Mouse (Mus musculus) MEL (cell line): ENCODE data around the gene Ipcef1. TPM values are rescaled to one million over a fixed set of nuclear protein-coding genes. Genes with fewer than 3 reads are reported as not detected.

Experiments
- DNase-seq: peaks from one replicate; pipeline ENCODE4 v3.0.0; 2011; ENCODE audit warnings: low read depth, low spot score
- H3K27ac ChIP-seq: 2 replicates; pipeline ENCODE4 v1.5.1; 2012; ENCODE audit warnings: low read depth, mild to moderate bottlenecking, control low read depth, low read length, moderate library complexity; ENCODE audit not compliant: control insufficient read depth
- H3K27me3 ChIP-seq, 2 experiments: fragments of 150-350 bp in 1 of 2; sonication (generic) in 1 of 2; 2 replicates each; pipeline ENCODE4 v1.6.1; 2012; ENCODE audit warnings: low read length in 2 of 2, mild to moderate bottlenecking in 2 of 2, improper control_type of control experiment in 1 of 2, moderate library complexity in 1 of 2; ENCODE audit not compliant: insufficient read depth in 2 of 2, control insufficient read depth in 1 of 2
- H3K36me3 ChIP-seq, 2 experiments: 2 replicates each; pipeline ENCODE4 v1.6.1; 2012 to 2014; ENCODE audit warnings: low read length in 2 of 2, improper control_type of control experiment in 1 of 2, inconsistent platforms in 1 of 2, mild to moderate bottlenecking in 1 of 2; ENCODE audit not compliant: insufficient read depth in 2 of 2, control insufficient read depth in 1 of 2
- H3K4me1 ChIP-seq, 2 experiments: fragments of 150-350 bp in 1 of 2; sonication (generic) in 1 of 2; 2 replicates each; pipeline ENCODE4 v1.6.1; 2012; ENCODE audit warnings: low read length in 2 of 2, improper control_type of control experiment in 1 of 2, mild to moderate bottlenecking in 1 of 2; ENCODE audit not compliant: insufficient read depth in 2 of 2, control insufficient read depth in 1 of 2
- H3K4me3 ChIP-seq, 2 experiments: fragments of 150-350 bp in 1 of 2; sonication (generic) in 1 of 2; 2 replicates each; pipeline ENCODE4 v1.5.1; 2012; ENCODE audit warnings: low read depth in 2 of 2, low read length in 2 of 2, mild to moderate bottlenecking in 2 of 2, moderate library complexity in 2 of 2, control low read depth in 1 of 2, improper control_type of control experiment in 1 of 2; ENCODE audit not compliant: control insufficient read depth in 1 of 2, insufficient read depth in 1 of 2
- H3K79me2 ChIP-seq: 2 replicates; pipeline ENCODE4 v1.6.1; 2012; ENCODE audit warnings: mild to moderate bottlenecking, low read length, moderate library complexity; ENCODE audit not compliant: control insufficient read depth, poor library complexity, insufficient read depth
- H3K9ac ChIP-seq: 2 replicates; pipeline ENCODE4 v1.6.1; 2012; ENCODE audit warnings: low read depth, mild to moderate bottlenecking, control low read depth, low read length, moderate library complexity; ENCODE audit not compliant: control insufficient read depth, poor library complexity, severe bottlenecking
- H3K9me3 ChIP-seq: fragments of 150-350 bp; sonication (generic); replicated peaks from 2 replicates; pipeline ENCODE4 v1.6.1; 2012; ENCODE audit warnings: mild to moderate bottlenecking, low read length, improper control_type of control experiment, moderate library complexity; ENCODE audit not compliant: insufficient read depth
- BHLHE40 ChIP-seq: IDR thresholded peaks from 2 replicates; pipeline ENCODE4 v1.6.1; 2012; ENCODE audit warnings: low read depth, mild to moderate bottlenecking, inconsistent platforms, low read length, improper control_type of control experiment, borderline replicate concordance
- CHD1 ChIP-seq: IDR thresholded peaks from 2 replicates; pipeline ENCODE4 v1.6.1; 2012; ENCODE audit warnings: low read depth, mild to moderate bottlenecking, inconsistent platforms, low read length, improper control_type of control experiment
- CHD2 ChIP-seq: IDR thresholded peaks from 2 replicates; pipeline ENCODE4 v1.6.1; 2011; ENCODE audit warnings: low read length, improper control_type of control experiment
- GABPA ChIP-seq: IDR thresholded peaks from 2 replicates; pipeline ENCODE4 v1.6.1; 2012; ENCODE audit warnings: low read depth, mild to moderate bottlenecking, inconsistent platforms, low read length, improper control_type of control experiment, moderate library complexity
- GATA1 ChIP-seq: IDR thresholded peaks from 2 replicates; pipeline ENCODE4 v1.6.1; 2011; ENCODE audit warnings: low read depth, low read length, improper control_type of control experiment
- MAZ ChIP-seq: IDR thresholded peaks from 2 replicates; pipeline ENCODE4 v1.6.1; 2012; ENCODE audit warnings: low read depth, mild to moderate bottlenecking, inconsistent platforms, low read length, improper control_type of control experiment
- MEF2A ChIP-seq: IDR thresholded peaks from 2 replicates; pipeline ENCODE4 v1.6.1; 2014; ENCODE audit warnings: low read depth, mild to moderate bottlenecking, inconsistent platforms, low read length, improper control_type of control experiment; ENCODE audit not compliant: poor library complexity, insufficient replicate concordance, severe bottlenecking; ENCODE audit errors: extremely low read depth
- MYC ChIP-seq: IDR thresholded peaks from 2 replicates; pipeline ENCODE4 v1.6.1; 2011; ENCODE audit warnings: low read depth, mild to moderate bottlenecking, low read length, improper control_type of control experiment, moderate library complexity
- NELFE ChIP-seq: IDR thresholded peaks from 2 replicates; pipeline ENCODE4 v1.6.1; 2011; ENCODE audit warnings: low read depth, low read length, improper control_type of control experiment
- POLR2A ChIP-seq, 2 experiments: IDR thresholded peaks; 2 replicates each; pipeline ENCODE4 v1.6.1; 2011 to 2012; ENCODE audit warnings: low read length in 2 of 2, mild to moderate bottlenecking in 2 of 2, control low read depth in 1 of 2, improper control_type of control experiment in 1 of 2, low read depth in 1 of 2, moderate library complexity in 1 of 2; ENCODE audit not compliant: control insufficient read depth in 1 of 2, insufficient read depth in 1 of 2, poor library complexity in 1 of 2
- POLR2AphosphoS5 ChIP-seq: IDR thresholded peaks from 2 replicates; pipeline ENCODE4 v1.6.1; 2012; ENCODE audit warnings: low read depth, borderline replicate concordance, mild to moderate bottlenecking, inconsistent platforms, low read length, moderate library complexity, mixed read lengths
- RAD21 ChIP-seq: IDR thresholded peaks from 2 replicates; pipeline ENCODE4 v1.6.1; 2011; ENCODE audit warnings: mild to moderate bottlenecking, low read depth, low read length, improper control_type of control experiment
- RCOR1 ChIP-seq: IDR thresholded peaks from 2 replicates; pipeline ENCODE4 v1.6.1; 2012; ENCODE audit warnings: low read depth, mild to moderate bottlenecking, inconsistent platforms, low read length, improper control_type of control experiment
- SMC3 ChIP-seq: IDR thresholded peaks from 2 replicates; pipeline ENCODE4 v1.6.1; 2011; ENCODE audit warnings: low read depth, low read length, improper control_type of control experiment
- TAL1 ChIP-seq: IDR thresholded peaks from 2 replicates; pipeline ENCODE4 v1.6.1; 2012; ENCODE audit warnings: mild to moderate bottlenecking, inconsistent platforms, low read length, moderate library complexity, mixed read lengths
- TCF12 ChIP-seq: IDR thresholded peaks from 2 replicates; pipeline ENCODE4 v1.6.1; 2014; ENCODE audit warnings: low read depth, mild to moderate bottlenecking, inconsistent platforms, low read length, improper control_type of control experiment, moderate library complexity
- UBTF ChIP-seq: IDR thresholded peaks from 2 replicates; pipeline ENCODE4 v1.6.1; 2012; ENCODE audit warnings: low read depth, mild to moderate bottlenecking, inconsistent platforms, low read length, improper control_type of control experiment, moderate library complexity, borderline replicate concordance; ENCODE audit not compliant: insufficient read depth
- USF1 ChIP-seq: IDR thresholded peaks from 2 replicates; pipeline ENCODE4 v1.6.1; 2014; ENCODE audit warnings: low read depth, mild to moderate bottlenecking, inconsistent platforms, low read length, improper control_type of control experiment, moderate library complexity
- USF2 ChIP-seq, 2 experiments: IDR thresholded peaks; 2 replicates each; pipeline ENCODE4 v1.6.1; 2011 to 2012; ENCODE audit warnings: improper control_type of control experiment in 2 of 2, low read length in 2 of 2, borderline replicate concordance in 1 of 2, inconsistent platforms in 1 of 2, low read depth in 1 of 2, mild to moderate bottlenecking in 1 of 2; ENCODE audit not compliant: insufficient read depth in 1 of 2
- ZC3H11A ChIP-seq: IDR thresholded peaks from 2 replicates; pipeline ENCODE4 v1.6.1; 2012; ENCODE audit warnings: low read depth, mild to moderate bottlenecking, inconsistent platforms, low read length, improper control_type of control experiment
- ZKSCAN1 ChIP-seq: IDR thresholded peaks from 2 replicates; pipeline ENCODE4 v1.6.1; 2012; ENCODE audit warnings: low read depth, mild to moderate bottlenecking, inconsistent platforms, low read length, improper control_type of control experiment, moderate library complexity
- ZMIZ1 ChIP-seq: IDR thresholded peaks from 2 replicates; pipeline ENCODE4 v1.6.1; 2012; ENCODE audit warnings: low read depth, mild to moderate bottlenecking, inconsistent platforms, low read length, improper control_type of control experiment, moderate library complexity
- ZNF384 ChIP-seq: IDR thresholded peaks from 2 replicates; pipeline ENCODE4 v1.6.1; 2012; ENCODE audit warnings: low read depth, mild to moderate bottlenecking, inconsistent platforms, low read length, improper control_type of control experiment
- polyA plus RNA-seq, 2 experiments: library from polyadenylated mRNA; stranded (reverse) in 1 of 2; unstranded in 1 of 2; fragments of >175 nt in 1 of 2; fragments of >200 nt in 1 of 2; gene quantifications; 2 replicates each; pipeline versions ENCODE4 v1.2.1 to v1.2.4; 2012; ENCODE audit warnings: low replicate concordance in 2 of 2, low read depth in 1 of 2; ENCODE audit not compliant: insufficient read length in 2 of 2, insufficient read depth in 1 of 2, missing spikeins in 1 of 2
- total RNA-seq: library from RNA; depleted of rRNA; stranded (reverse); fragments of 300-350 nt; gene quantifications from 2 replicates; pipeline ENCODE4 v1.2.3, GENCODE M21; 2012

Gene Ipcef1
- total and polyA plus RNA-seq, 3 experiments, result not detected

DNA sequence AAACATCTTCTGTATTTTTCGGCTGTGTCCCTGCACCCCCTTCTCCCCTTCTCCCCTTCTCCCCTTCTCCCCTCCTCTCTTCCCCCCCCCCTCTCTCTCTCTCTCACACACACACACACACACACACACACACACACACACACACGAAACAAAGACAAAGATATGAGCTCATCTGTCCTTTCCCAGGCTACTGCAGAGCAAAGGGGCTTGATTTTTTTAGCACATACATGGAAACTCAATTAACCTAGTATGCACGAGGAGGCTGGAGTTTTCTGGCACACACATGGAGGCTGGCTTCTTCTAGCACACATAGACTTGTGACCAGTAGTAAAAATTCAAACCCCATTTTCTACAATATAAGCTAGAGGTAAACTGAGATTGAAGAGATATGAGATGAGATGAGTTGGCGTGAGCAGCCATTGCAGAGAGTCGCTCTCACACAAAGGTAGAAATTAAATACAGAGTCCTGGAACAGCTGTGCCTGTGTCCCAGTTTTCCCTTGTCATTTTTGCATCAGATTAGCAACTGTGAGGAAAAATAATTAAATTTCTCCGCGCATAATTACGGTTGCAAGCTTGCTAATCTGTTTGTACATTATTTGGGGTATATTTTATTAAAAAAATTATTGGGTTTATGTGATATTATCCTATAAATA lies 84.6 kb downstream of the Ipcef1 start:
- Histone ChIP-seq H3K36me3 (no peaks in the 10 kb centered on the region), H3K27ac (no peak overlapping the region), H3K27me3 (no peaks in the 10 kb centered on the region), H3K4me1 (no peaks in the 10 kb centered on the region), H3K4me3 (no peak overlapping the region), H3K9me3 (no peaks in the 10 kb centered on the region), H3K9ac (no peak overlapping the region), H3K79me2 (no peaks in the 10 kb centered on the region)
- no peak for DNase-seq
- TF ChIP-seq BHLHE40 (no peak), CHD1 (no peak), CHD2 (no peak), USF2 (IDR thresholded peaks at IDR 0.05; ENCODE audit: borderline replicate concordance in 1 of 2, insufficient read depth in 1 of 2, low read depth in 1 of 2, low read length in 2 of 2) (no peak), UBTF (no peak), TAL1 (no peak), POLR2AphosphoS5 (no peak), MEF2A (no peak), USF1 (no peak), NELFE (no peak)

DNA sequence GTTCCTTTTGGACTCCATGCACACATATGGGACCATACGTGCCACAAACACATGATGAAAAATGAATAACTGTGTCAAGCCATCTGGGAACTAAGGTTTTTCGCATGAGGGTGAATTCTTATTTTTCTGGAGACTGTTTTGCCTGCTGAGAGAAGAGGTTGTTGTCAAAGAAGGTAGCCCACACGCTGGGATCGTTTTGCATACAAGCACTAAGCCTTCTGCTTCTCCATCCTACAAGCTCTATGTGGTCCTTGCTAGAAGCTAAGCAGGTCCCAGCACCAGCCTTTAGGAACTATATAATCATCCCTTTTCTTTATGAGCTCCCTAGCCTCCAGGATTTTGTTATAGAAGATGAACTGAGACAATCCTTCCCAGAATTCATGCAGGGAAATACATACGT lies 93.5 kb downstream of the Ipcef1 start:
- no peaks in the 10 kb centered on the region for H3K4me1 ChIP-seq
- H3K27ac ChIP-seq, result no peak overlapping the region
- no peak overlapping the region for H3K4me3 ChIP-seq
- H3K27me3 ChIP-seq, result no peaks in the 10 kb centered on the region
- no peak overlapping the region for H3K9ac ChIP-seq
- H3K79me2 ChIP-seq, result no peaks in the 10 kb centered on the region
- no peak for DNase-seq
- H3K36me3 ChIP-seq, result no peaks in the 10 kb centered on the region
- H3K9me3 ChIP-seq, result no peaks in the 10 kb centered on the region
- TF ChIP-seq TCF12 (no peak), BHLHE40 (no peak), MAZ (no peak), RCOR1 (no peak)
- TF ChIP-seq, all 39 proteins: peak for 0

DNA sequence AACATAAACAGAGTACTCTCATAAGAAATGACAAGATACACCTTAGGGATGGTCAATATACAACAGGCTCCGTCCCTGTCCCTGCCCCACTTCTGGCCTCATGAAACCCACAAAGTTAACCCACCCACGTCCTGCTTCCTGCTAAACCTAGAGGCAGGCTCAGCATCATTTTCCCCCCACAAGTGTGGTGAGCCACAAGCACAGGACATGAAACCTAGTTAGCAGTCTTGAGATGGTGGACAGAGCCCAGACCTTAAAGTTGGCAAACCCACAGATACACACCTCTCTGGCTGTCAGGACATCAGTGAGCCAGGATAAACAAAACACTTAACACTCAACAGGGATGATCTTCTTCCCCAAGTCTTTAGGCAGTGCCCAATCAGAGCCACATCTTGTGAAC lies 95.9 kb downstream of the Ipcef1 start:
- Histone ChIP-seq H3K9ac (no peak overlapping the region), H3K27ac (no peak overlapping the region), H3K9me3 (no peaks in the 10 kb centered on the region), H3K4me1 (no peaks in the 10 kb centered on the region), H3K79me2 (no peaks in the 10 kb centered on the region), H3K27me3 (no peaks in the 10 kb centered on the region), H3K4me3 (no peak overlapping the region), H3K36me3 (no peaks in the 10 kb centered on the region)
- DNase-seq, result no peak
- TF ChIP-seq RAD21, result no peak
- TF ChIP-seq GABPA, result no peak
- no peak for TF ChIP-seq POLR2AphosphoS5
- no peak for TF ChIP-seq ZC3H11A
- TF ChIP-seq ZMIZ1, result no peak
- no peak for TF ChIP-seq TCF12
- no peak for TF ChIP-seq GATA1
- TF ChIP-seq ZKSCAN1, result no peak
- TF ChIP-seq POLR2A (IDR thresholded peaks at IDR 0.05; ENCODE audit: control insufficient read depth in 1 of 2, insufficient read depth in 1 of 2, low read depth in 1 of 2, low read length in 2 of 2, poor library complexity in 1 of 2), result no peak
- no peak for TF ChIP-seq ZNF384
- TF ChIP-seq BHLHE40, result no peak
- no peak for TF ChIP-seq MYC
- no peak for TF ChIP-seq USF1
- TF ChIP-seq SMC3, result no peak
- no peak for TF ChIP-seq USF2 (IDR thresholded peaks at IDR 0.05; ENCODE audit: borderline replicate concordance in 1 of 2, insufficient read depth in 1 of 2, low read depth in 1 of 2, low read length in 2 of 2)
